Mouse (Mus musculus) brain, embryonic 14.5 days (tissue): ENCODE results near the gene Asic1. TPM values are rescaled to one million over a fixed set of nuclear protein-coding genes. Genes with fewer than 3 reads are reported as not detected.

ENCODE experiments used
- DNase-seq: peaks from one replicate; pipeline ENCODE4 v3.0.0-alpha.2; 2011; ENCODE audit warnings: low read depth
- CTCF ChIP-seq: fragments of 200-500 bp; IDR thresholded peaks from 2 replicates; pipeline ENCODE4 v1.5.1; 2012; ENCODE audit warnings: inconsistent platforms, mild to moderate bottlenecking, moderate library complexity, borderline replicate concordance; ENCODE audit not compliant: insufficient read depth, insufficient read length; ENCODE audit errors: extremely low read depth
- POLR2A ChIP-seq: fragments of 200-500 bp; IDR thresholded peaks from 2 replicates; pipeline ENCODE4 v1.6.1; 2012; ENCODE audit warnings: mild to moderate bottlenecking, inconsistent platforms, borderline replicate concordance; ENCODE audit not compliant: poor library complexity, insufficient read depth, insufficient read length, severe bottlenecking; ENCODE audit errors: extremely low read depth
- polyA plus RNA-seq: library from polyadenylated mRNA; depleted of rRNA; stranded (reverse); fragments of >200 nt; gene quantifications from 2 replicates; pipeline ENCODE4 v1.2.3, GENCODE M21; 2012

The Asic1 gene
- polyA plus RNA-seq, 1 experiment = 114 TPM

DNA sequence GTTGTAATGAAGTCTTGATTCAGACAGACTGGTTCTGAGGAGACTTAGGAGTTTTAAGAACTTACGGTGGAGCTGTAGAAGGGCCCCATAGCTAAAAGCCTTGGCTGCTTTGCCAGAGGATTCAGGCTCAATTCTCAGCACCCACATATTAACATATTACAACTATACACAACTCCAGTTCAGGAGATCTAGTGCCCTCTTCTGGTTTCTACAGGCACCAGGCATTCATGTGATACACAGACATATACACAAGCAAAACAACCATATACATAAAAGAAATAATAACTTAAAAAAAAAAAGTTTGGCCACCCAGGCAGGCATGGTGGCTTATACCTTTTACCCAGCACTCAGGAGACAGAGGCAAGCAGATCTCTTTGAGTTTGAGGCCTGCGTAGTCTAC is 2.6 kb upstream of the Asic1 start:
- DNase-seq = no peak
- TF ChIP-seq POLR2A (no peak), CTCF (no peak)

DNA sequence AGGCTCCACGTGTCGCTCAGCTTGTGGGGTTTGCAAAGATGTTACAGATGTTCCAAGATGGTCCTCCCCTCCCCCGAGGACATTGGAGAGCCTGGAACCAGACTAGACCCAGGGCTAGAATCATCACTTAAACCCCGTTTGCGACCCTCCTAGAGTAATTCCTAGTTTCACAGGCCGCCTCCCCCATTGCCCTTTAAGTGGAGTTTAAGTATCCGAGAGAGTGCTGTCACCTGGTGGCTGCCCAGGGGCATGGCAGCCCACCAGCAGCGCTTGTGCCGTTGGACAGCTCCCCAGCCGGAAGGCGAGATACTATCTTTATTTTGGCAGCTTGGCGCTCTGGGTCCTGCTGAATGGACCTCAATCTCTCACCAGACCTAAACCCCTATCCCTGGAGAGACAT is 1.3 kb upstream of the Asic1 start:
- DNase-seq = peak; percentile 88
- TF ChIP-seq POLR2A (no peak), CTCF (peak; percentile 96)

DNA sequence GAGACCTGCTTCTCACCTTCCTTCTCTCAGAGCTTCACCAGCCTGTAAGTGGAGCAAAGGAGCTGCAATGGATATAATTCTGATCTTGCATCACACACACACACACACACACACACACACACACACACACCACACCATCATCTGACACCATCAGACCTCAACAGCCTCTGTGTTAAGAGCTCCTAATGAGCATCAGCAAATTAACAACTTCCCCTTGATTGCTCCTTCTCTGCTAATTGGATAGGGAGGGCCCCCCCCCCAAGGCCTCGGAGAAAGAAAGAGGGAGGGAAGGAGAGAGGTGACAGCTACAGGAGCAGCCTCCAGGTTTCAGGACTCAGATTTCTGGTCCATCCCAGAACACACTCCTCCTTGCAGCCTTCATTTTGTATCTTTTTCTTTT is 776 bp upstream of the Asic1 start:
- DNase-seq = peak; percentile 83
- TF ChIP-seq POLR2A (no peak), CTCF (no peak)

DNA sequence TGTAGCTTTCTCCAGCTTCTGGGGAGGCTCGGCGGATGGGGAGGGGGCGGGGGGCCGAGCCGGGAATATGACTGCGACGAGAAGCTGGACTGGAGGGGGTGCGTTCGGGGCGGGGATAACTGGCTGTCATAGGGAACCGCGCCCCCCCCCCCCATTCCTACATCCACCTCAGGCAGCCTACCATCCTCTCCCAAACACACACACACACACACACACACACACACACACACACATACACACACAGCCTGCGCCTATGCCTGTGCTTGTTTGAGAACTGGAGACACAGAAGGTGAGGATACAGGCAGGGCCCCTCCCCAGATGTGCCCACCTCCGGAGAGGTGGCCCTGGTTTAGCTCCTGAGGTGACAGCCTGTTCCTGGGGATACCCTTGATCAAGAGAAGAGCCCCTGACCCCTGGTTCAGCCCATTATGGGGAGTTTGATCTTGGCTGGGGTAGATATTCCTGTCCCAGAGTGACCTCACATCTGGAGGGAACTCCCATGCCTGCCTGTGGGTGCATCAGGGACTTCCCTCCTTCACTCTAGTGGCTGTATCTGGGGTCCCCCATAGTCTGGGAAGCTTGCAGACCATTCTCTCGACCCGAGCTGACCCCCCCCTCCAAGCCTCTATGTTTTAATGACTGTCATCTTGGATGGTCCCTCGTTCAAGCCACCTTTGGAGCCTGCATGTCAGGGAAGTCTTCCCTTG is 949 bp downstream of the Asic1 start:
- peak; percentile 66 for DNase-seq
- TF ChIP-seq POLR2A (no peak), CTCF (no peak)

DNA sequence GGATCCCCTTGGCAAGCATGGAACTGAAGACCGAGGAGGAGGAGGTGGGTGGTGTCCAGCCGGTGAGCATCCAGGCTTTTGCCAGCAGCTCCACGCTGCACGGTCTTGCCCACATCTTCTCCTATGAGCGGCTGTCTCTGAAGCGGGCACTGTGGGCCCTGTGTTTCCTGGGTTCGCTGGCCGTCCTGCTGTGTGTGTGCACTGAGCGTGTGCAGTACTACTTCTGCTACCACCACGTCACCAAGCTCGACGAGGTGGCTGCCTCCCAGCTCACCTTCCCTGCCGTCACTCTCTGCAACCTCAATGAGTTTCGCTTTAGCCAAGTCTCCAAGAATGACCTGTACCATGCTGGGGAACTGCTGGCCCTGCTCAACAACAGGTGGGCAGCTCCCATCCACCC is 1.6 kb downstream of the Asic1 start:
- DNase-seq = no peak
- no peak for TF ChIP-seq CTCF
- TF ChIP-seq POLR2A = no peak

DNA sequence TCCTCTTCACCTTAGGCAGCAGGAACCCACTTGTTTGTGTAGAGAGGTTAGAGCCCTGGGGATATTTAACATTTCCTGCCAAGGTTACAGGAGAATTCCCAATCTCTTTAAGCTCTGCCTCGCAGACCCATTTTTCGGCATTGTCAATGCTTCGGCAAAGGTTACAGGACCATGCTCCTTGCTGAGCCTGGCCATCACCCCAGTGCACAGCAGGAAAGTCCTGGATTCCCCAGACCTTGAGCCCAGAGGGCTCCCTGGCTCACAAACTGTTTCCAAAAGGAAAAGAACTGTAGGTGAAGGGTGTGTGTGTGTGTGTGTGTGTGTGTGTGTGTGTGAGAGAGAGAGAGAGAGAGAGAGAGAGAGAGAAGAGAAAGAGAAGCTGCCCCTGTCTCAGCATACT is 4.7 kb downstream of the Asic1 start:
- TF ChIP-seq CTCF (no peak), POLR2A (no peak)
- no peak for DNase-seq

DNA sequence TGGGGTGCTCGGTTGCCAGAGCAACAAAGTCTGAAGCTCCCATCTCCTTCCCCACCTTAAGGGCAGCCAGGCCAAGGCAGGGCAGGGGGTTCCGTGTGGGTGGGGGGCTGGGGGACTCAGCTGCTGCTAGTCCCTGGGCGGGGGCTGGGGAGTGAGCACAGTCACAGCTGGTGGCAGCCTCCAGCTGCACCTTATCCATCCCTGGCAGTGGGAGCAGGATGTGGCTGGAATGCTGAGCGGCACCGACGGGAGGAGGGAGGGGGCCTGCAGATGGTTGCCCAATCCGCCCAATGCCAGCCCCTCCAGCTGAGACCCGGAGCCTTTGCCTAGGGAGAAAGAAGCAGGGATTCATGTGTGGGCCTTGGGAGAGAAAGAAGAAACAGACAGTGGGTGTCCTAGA is 6.9 kb downstream of the Asic1 start:
- peak; percentile 85 for DNase-seq
- TF ChIP-seq CTCF (no peak), POLR2A (no peak)

DNA sequence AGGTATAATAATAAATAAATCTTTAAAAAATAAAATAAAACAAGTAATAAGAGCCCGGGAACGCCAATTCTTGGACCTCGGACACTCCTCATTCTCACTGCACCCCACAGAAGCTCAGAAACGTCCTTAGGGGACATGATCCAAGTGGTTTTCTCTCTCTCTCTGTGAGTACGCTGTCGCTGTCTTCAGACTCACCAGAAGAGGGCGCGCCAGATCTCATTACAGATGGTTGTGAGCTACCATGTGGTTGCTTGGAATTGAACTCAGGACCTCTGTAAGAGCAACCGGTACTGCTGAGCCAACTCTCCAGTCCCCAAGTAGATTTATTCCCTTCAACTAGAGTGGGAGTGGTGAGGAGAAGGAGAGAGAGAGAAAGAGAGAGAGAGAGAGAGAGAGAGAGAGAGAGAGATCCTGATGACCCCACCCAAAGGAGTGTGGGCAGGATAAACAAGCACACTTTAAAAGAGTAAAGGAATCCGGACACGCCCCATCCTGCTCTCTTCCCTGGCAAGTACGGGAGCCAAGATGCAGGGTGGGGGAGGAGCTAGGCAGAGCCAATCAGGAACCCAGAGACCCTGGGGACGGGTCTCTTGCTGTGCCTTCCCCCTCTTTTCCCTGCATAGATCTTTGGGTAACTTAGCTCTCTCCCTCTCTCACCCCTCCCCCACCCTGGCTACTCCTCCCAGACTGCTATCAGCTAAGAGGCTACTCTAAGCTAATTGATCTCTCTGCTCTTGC is 8.1 kb downstream of the Asic1 start:
- DNase-seq = no peak
- TF ChIP-seq POLR2A (no peak), CTCF (peak; percentile 38; the same call in 1 of the 2 replicates)

DNA sequence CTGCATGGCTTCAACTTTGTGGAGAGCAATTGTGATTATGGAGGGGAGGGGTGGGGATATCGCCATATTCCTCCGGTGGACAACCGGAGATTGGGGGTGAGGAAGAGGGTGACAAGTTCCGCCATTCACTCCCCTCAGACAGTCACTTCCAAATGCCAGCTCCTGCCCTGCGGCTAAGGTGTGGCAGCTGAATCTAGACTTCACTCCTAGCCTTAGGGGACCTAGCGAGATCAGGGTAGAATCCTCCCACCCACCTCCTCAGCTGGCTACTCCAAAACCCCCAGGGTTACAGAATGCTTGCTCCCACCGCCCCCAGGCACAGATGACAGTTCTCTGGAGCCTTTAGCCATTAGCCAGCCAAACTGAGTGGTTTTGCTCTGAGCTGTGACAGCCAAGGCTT is 8.8 kb downstream of the Asic1 start:
- TF ChIP-seq CTCF (no peak), POLR2A (no peak)
- no peak for DNase-seq

DNA sequence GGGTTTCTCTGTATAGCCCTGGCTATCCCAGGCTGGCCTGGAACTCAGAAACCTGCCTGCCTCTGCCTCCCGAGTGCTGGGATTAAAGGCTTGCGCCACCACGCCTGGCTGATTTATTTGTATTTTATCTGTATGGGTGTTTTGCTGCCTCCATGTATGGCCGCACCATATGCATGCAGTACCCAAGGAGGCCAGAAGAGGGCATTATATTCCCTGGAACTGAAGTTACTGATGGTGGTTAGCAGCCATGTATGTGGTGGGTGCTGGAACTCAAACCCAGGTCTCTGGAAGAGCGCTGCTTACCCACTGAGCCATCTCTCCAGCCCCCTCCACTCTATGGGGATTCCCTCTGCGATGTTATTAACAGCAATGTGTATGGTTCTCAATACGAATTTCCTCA is 12.7 kb downstream of the Asic1 start:
- no peak for DNase-seq

DNA sequence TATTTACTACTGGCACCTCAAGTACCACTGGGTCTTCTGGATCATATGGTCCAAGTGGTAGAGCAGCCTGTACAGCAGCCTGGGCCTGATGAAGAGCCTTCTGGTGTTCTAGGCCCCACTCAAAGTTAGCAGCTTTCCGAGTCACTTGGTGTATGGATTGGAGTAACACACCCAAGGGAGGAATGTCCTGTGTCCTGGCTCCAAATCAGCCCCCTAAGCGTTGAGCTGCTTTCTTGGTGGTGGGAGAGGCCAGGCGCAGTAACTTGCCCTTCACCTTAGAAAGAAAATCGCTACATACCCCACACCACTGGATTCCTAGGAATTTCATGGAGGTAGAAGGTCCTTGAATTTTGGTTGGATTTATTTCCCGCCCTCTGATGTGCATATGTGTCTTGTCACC is 14.0 kb downstream of the Asic1 start:
- DNase-seq = no peak
- no peak for TF ChIP-seq CTCF
- no peak for TF ChIP-seq POLR2A

More for the DNA sequence above, 12.7 kb downstream of the Asic1 start:
- no peak for TF ChIP-seq POLR2A
- TF ChIP-seq CTCF = peak; percentile 41; the same call in 1 of the 2 replicates

DNA sequence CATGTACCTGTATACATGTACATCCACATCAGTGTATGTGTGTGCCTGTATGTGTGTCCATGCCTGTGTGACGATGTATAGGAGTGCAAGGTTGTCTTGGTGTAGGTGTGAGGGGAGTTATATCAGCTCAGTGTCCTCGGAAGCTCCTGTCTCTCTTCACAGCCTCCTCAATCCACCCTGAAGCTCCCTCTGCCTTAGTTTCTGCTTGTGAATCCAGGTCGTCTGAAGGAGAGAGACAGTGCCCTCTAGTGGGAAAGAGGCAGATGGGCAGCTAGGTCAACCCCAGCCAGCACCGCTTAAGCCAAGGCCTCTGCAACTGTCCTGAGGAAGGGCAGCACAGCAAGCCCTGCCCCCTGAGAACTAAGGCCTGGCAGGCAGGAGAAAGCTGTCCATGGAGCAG is 18.5 kb downstream of the Asic1 start:
- peak; percentile 83 for DNase-seq
- TF ChIP-seq POLR2A = no peak
- TF ChIP-seq CTCF = peak; percentile 95
